ENCODE assay signal across 8 mouse cellular contexts in the genomic region with DNA sequence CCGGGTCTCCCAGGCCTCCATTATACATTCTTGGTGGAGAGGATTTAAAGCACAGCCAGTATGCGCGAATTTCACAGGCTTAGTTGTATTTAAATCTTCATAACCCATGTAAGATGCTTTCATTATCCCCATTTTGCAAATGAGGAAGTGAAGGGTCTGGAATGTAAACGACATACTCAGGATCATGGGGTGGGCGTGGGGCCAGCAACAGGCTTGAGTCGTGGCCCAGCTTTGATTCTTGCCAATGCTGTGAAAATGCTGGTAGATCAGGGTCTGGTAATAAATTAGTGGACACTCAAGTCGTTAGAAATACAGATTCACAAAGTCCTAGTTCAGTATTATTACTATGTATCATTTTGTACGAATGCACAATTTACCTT.
A peak's percentile ranks its signal among the peaks of the same experiment; 100 is the strongest.
DNase-seq lines count a peak whose midpoint lies in the region; ATAC-seq and TF ChIP-seq lines count a peak whose summit lies in the region.

No protein-coding gene starts in this region.

- ATAC-seq in lung, embryonic 14.5 days (ENCODE audit: insufficient read depth) = peak; percentile 8; the same call in 1 of the 2 replicates
- peak; percentile 14; the same call in 1 of the 2 replicates for ATAC-seq in intestine, embryonic 16.5 days
- ATAC-seq in stomach, embryonic 16.5 days (ENCODE audit: insufficient read depth, low FRiP score) = no peak

- peaks cover 18% of the 10 kb centered on the region for H3K4me1 ChIP-seq in lung, embryonic 14.5 days (ENCODE audit: insufficient read depth)
- H3K4me1 ChIP-seq in intestine, embryonic 16.5 days (ENCODE audit: control insufficient read depth, insufficient read depth, low read length) = peaks cover 12% of the 10 kb centered on the region
- H3K4me1 ChIP-seq in stomach, embryonic 16.5 days (ENCODE audit: control insufficient read depth, insufficient read depth, low read length) = peaks cover 17% of the 10 kb centered on the region

- H3K9me3 ChIP-seq in lung, embryonic 14.5 days (ENCODE audit: low read depth, low read length) = no peaks in the 10 kb centered on the region
- no peaks in the 10 kb centered on the region for H3K9me3 ChIP-seq in intestine, embryonic 16.5 days (ENCODE audit: control insufficient read depth, low read length)
- H3K9me3 ChIP-seq in stomach, embryonic 16.5 days (replicated peaks; ENCODE audit: control insufficient read depth, low read length) = no peaks in the 10 kb centered on the region

- DNase-seq in gastrocnemius, adult 2 months = no peak
- DNase-seq in gastrocnemius, adult 8-10 months (ENCODE audit: low spot score in 2 of 2) = no peak
- peak; percentile 72 for DNase-seq in lung, embryonic 14.5 days
- no peak for DNase-seq in lung, postnatal 25 days (ENCODE audit: low spot score)
- no peak for DNase-seq in layer of hippocampus, postnatal 36 days
- DNase-seq in embryo, embryonic 10 days (ENCODE audit: low spot score) = no peak

- 36% methylated on average over 8 of the region's 8 CpGs for WGBS in lung, embryonic 14.5 days
- 43% methylated on average over 8 of the region's 8 CpGs for WGBS in intestine, embryonic 16.5 days
- WGBS in stomach, embryonic 16.5 days = 40% methylated on average over 8 of the region's 8 CpGs

- peak overlapping the region; percentile 58; the same call in 1 of the 2 replicates for H3K27ac ChIP-seq in gastrocnemius, adult 2 months
- H3K27ac ChIP-seq in lung, embryonic 14.5 days (ENCODE audit: low read depth) = peak overlapping the region; percentile 96
- peak overlapping the region; percentile 58 for H3K27ac ChIP-seq in intestine, embryonic 16.5 days (ENCODE audit: low read length)
- H3K27ac ChIP-seq in stomach, embryonic 16.5 days (ENCODE audit: low read length) = peak overlapping the region; percentile 89

- no peak for TF ChIP-seq CTCF in gastrocnemius, adult 2 months (IDR thresholded peaks at IDR 0.05)
- TF ChIP-seq CTCF in lung, embryonic 14.5 days (IDR thresholded peaks at IDR 0.05; ENCODE audit: low read depth) = no peak

- no peaks in the 10 kb centered on the region for H3K36me3 ChIP-seq in lung, embryonic 14.5 days (ENCODE audit: insufficient read depth)
- H3K36me3 ChIP-seq in intestine, embryonic 16.5 days (ENCODE audit: control insufficient read depth, insufficient read depth, low read length) = no peaks in the 10 kb centered on the region
- no peaks in the 10 kb centered on the region for H3K36me3 ChIP-seq in stomach, embryonic 16.5 days (ENCODE audit: control insufficient read depth, insufficient read depth, low read length)

- H3K9ac ChIP-seq in lung, embryonic 14.5 days = no peak overlapping the region
- no peak overlapping the region for H3K9ac ChIP-seq in intestine, embryonic 16.5 days (ENCODE audit: low read depth, low read length)
- H3K9ac ChIP-seq in stomach, embryonic 16.5 days (ENCODE audit: low read length) = no peak overlapping the region; the same call in 1 of the 2 replicates

- no peak overlapping the region; the same call in 1 of the 2 replicates for H3K4me3 ChIP-seq in gastrocnemius, adult 2 months
- H3K4me3 ChIP-seq in lung, embryonic 14.5 days (ENCODE audit: low read depth, low read length) = no peak overlapping the region
- no peak overlapping the region for H3K4me3 ChIP-seq in intestine, embryonic 16.5 days (ENCODE audit: low read length)
- no peak overlapping the region for H3K4me3 ChIP-seq in stomach, embryonic 16.5 days (replicated peaks; ENCODE audit: low read length)

- intact Hi-C loops in gastrocnemius, adult 2 months (cut with DNase I) = no loop called here

- no peaks in the 10 kb centered on the region for H3K27me3 ChIP-seq in lung, embryonic 14.5 days (ENCODE audit: insufficient read depth, low read length)
- no peaks in the 10 kb centered on the region for H3K27me3 ChIP-seq in intestine, embryonic 16.5 days (replicated peaks; ENCODE audit: control insufficient read depth, insufficient read depth, low read length)
- no peaks in the 10 kb centered on the region for H3K27me3 ChIP-seq in stomach, embryonic 16.5 days (ENCODE audit: control insufficient read depth, insufficient read depth, low read length)

- H3K4me2 ChIP-seq in lung, embryonic 14.5 days = peak overlapping the region; percentile 38
- H3K4me2 ChIP-seq in intestine, embryonic 16.5 days (ENCODE audit: low read depth, low read length) = peak overlapping the region; percentile 21; the same call in 1 of the 2 replicates
- peak overlapping the region; percentile 22; the same call in 1 of the 2 replicates for H3K4me2 ChIP-seq in stomach, embryonic 16.5 days (ENCODE audit: low read depth, low read length)
